Mouse (Mus musculus): ENCODE measurements around the gene Rab1b.

DNA sequence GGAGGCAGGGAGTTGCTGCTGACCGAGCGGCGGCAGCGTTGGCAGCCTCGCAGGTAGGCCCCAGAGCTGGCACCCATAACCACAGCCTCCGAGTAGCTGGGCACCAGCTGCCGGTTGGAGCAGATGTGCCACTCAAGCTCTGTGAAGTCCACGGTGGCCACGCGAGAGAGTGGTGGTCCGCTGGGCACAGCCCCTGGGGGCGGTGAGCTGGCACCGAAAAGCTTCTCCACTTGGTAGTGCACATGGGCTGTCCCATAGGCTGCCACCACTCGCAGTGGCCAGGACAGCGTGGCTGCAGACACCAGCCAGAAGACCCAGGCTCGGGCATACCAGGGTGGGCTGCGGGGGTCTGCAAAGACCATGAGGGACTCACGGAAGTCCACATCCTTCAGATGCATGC lies 24.9 kb downstream of the Rab1b start:
- TF ChIP-seq REST (IDR thresholded peaks at IDR 0.05; ENCODE audit: insufficient read depth, insufficient read length) (no peak), POLR2A (IDR thresholded peaks at IDR 0.05; ENCODE audit: insufficient read length, low read depth) (no peak), MYOD1 (IDR thresholded peaks at IDR 0.05; ENCODE audit: control insufficient read depth in 1 of 3, insufficient read length in 2 of 3, low read depth in 2 of 3) (no peak), POLR2AphosphoS2 (IDR thresholded peaks at IDR 0.05; ENCODE audit: insufficient read length, low read depth) (no peak), CEBPB (IDR thresholded peaks at IDR 0.05; ENCODE audit: insufficient read depth, poor library complexity, severe bottlenecking) (no peak), TCF12 (IDR thresholded peaks at IDR 0.05; ENCODE audit: insufficient read depth, poor library complexity, severe bottlenecking) (no peak), MAX (IDR thresholded peaks at IDR 0.05; ENCODE audit: low read depth) (no peak), USF1 (IDR thresholded peaks at IDR 0.05; ENCODE audit: low read depth) (no peak), MYOG (IDR thresholded peaks at IDR 0.05; ENCODE audit: control insufficient read depth in 1 of 3, insufficient read depth in 1 of 3, insufficient read length in 2 of 3, low read depth in 2 of 3) (no peak), E2F4 (IDR thresholded peaks at IDR 0.05; ENCODE audit: insufficient read depth) (no peak)
